Mouse (Mus musculus): ENCODE measurements around the gene Hapln2. TPM values are rescaled to one million over a fixed set of nuclear protein-coding genes. Genes with fewer than 3 reads are reported as not detected.

Hapln2 gene
- total RNA-seq, 2 experiments from 2014 or later, result not detected

DNA sequence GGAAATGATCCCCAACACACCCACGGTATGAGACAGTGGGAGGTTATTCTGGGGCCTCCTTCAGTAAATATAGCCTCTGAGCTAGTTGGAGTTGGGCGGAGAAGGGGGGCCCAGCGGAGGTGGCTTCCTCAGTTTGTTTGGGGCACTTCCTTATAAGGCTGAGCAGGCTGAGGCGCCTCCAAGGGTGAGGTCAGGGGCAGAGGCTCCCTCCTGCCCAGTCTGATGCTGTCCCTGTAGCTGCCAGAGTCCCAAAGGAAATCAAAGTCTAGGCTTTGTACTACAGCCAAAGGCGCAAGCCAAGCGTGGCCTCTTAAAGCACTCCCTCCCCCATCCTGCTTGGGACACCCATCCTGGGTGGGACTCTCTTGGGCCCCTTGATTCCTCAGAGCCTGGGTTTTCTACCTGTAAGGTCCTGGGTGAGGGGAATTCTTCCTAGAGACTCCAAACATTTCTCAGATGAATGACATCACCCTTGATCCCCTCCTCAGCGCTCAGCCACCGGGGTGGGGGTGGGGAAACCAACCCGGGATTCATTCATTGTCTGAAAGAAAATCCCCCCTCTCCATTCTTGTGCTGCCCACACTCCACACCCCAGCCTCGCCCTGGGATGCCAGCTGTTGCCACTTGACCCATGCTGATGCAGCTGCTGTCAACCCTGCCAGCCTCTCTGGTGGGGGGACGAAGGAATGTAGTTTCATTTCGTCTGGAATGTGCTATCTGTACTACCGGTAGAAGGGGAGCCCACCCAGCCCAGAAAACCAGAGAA, 44.4 kb downstream of the Hapln2 start:
- peak in 1 of 2 experiments; percentile 58 for DNase-seq
- intact Hi-C loops (cut with DNase I), result loop anchor here (1.0 to 5.0 kb wide), 2 partner anchors 13 to 154 kb away; no protein-coding TSS in a partner anchor

GRCm38 (mm10) chr3:87981894-87982835, 45.2 kb downstream of the Hapln2 start:
- intact Hi-C loops (cut with DNase I), result loop anchor here (1.0 to 5.0 kb wide), 2 partner anchors 12 to 155 kb away; no protein-coding TSS in a partner anchor

DNA sequence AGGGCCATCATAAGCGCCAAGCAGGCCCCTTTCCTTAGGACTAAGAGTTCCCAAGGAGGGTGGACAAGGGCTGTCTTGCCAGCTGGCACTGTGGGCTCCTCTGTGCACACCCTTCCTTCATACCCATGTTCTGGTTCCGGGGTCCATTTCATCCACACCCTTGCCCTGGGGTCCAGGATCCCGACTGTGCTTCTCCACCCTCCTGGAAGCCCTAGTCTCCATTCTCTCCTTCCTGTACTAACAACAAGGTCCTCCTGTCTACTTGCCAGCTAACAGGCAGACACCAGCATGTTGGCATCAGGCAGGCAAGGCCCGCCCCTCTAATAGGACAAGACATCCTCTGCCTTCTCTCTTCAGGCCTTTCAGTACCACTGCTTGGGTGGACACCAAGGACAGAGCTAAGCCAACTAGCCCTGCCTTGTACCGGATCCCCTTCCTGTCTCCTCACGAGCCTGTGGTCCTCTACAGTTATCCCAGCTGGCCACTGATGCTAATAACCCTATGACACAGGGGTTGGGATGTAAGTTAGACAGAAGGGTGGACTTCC, 46.1 kb downstream of the Hapln2 start:
- no peak for DNase-seq
- intact Hi-C loops (cut with DNase I), result loop anchor here (5.0 kb wide), 1 partner anchor 156 kb away; no protein-coding TSS in a partner anchor

More at GRCm38 (mm10) chr3:87981894-87982835, 45.2 kb downstream of the Hapln2 start:
- peak; percentile 65 to 69 for DNase-seq

GRCm38 (mm10) chr3:87980728-87981127, 46.7 kb downstream of the Hapln2 start:
- intact Hi-C loops (cut with DNase I), result loop anchor here (5.0 kb wide), 1 partner anchor 157 kb away; no protein-coding TSS in a partner anchor

DNA sequence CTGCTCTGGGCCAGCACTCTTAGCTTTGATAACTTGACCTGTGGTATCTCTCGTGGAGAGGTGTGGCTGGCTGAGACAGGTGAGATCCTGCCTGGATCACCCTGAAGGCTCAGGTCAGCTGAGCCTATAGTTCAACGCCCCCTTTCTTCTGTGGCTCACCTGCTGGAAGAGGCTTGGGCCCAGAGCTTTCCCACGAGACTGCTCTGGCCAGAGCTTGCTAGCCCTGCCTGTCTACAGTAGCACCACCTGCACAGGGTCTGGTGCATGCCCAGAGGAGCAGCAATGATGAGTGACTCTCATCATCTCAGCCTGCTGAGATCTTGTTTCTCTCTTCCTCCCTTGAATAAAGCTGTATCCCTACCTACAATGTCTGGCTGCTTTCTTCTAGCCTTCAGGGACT, 47.3 kb downstream of the Hapln2 start:
- DNase-seq, result no peak
- intact Hi-C loops (cut with DNase I), result loop anchor here (5.0 kb wide), 1 partner anchor 157 kb away; no protein-coding TSS in a partner anchor

More at GRCm38 (mm10) chr3:87980728-87981127, 46.7 kb downstream of the Hapln2 start:
- no peak for DNase-seq

DNA sequence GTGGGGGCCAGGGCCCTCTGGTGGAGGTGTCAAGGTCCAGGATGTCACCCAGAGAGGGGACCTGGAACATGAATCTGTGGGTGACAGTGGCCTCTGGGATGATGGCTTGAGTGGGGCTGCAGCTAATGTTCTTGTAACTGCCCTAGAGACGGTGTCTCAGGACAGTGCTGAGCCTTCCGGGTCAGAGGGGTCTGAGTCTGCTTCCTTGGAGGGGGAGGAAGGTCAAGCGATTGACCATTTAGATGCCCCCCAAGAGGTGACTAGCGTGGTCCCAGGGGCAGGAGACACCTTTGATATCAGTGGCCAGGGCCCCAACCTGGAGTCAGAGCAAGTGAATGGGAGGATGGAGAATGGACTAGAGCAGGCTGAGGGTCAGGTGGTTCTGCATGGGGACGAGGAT, 47.9 kb downstream of the Hapln2 start:
- intact Hi-C loops (cut with DNase I), result no loop called here
- no peak for DNase-seq

DNA sequence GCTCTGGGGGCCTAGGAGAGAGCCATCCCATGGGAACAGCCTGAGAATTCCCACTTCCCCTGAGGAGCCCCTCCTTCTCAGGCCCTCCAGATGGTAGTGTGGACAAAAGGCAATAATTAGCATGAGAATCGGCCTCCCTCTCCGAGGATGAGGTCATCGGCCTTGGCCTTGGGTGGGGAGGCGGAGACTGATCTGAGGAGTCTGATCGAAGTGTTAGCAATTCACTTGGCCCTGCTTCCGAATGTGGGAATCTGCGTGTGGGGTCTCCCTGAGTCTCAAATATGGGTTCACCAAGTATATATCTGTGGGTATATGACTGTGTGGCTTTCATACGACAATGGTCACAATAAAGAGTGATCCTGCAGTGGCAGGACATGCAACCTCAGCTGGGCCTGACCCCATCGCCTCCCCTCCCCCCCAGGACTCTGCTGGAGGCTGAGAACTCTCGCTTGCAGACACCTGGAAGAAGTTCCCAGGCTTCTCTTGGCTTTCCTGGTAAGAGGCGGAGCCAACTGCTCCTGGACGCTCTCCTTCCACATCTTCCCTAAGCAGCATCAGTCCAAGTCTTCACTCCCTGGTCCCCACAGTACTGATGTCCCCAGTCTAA, 52.9 kb downstream of the Hapln2 start:
- intact Hi-C loops (cut with DNase I), result no loop called here
- DNase-seq, result peak; percentile 42 to 49

GRCm38 (mm10) chr3:87973593-87974380, 53.6 kb downstream of the Hapln2 start:
- DNase-seq, result no peak
- intact Hi-C loops (cut with DNase I), result no loop called here

GRCm38 (mm10) chr3:87972776-87973175, 54.6 kb downstream of the Hapln2 start:
- intact Hi-C loops (cut with DNase I), result no loop called here
- DNase-seq, result no peak

GRCm38 (mm10) chr3:87972203-87972664, 55.1 kb downstream of the Hapln2 start:
- intact Hi-C loops (cut with DNase I), result no loop called here
- DNase-seq, result no peak

Other genes with a start within 250 kb of the Hapln2 start
- under 1 TPM; 0.16 to 0.19 TPM for gene Ntrk1, start 232.4 kb downstream of the Hapln2 start, total RNA-seq (2021)
- gene Insrr, start 230.6 kb downstream of the Hapln2 start, total RNA-seq (2021), result under 1 TPM in 1 of 2 experiments, not detected in 1; 0.08 TPM
- 10 to 100 TPM; 19.5 to 22.5 TPM for gene Pear1, start 203.3 kb downstream of the Hapln2 start, total RNA-seq (2021)
- gene Sh2d2a, start 180.8 kb downstream of the Hapln2 start, total RNA-seq (2021), result under 1 TPM in 1 of 2 experiments, not detected in 1; 0.08 TPM
- 10 to 100 TPM; 47.5 to 51.6 TPM for gene Prcc, start 142.0 kb downstream of the Hapln2 start, total RNA-seq (2021)
- 100 to 1,000 TPM; 106 to 115 TPM for gene Hdgf, start 121.3 kb downstream of the Hapln2 start, total RNA-seq (2021)
- gene Mrpl24, start 108.1 kb downstream of the Hapln2 start, total RNA-seq (2021), result 10 to 100 TPM; 69.5 to 75.1 TPM
- 10 to 100 TPM; 10.2 to 12.3 TPM for gene Isg20l2, start 97.3 kb downstream of the Hapln2 start, total RNA-seq (2021)
- gene Rrnad1, start 96.9 kb downstream of the Hapln2 start, total RNA-seq (2021), result 1 to 10 TPM; 4.8 to 5.2 TPM
- gene Crabp2, start 78.9 kb downstream of the Hapln2 start, total RNA-seq (2021), result not detected
- 10 to 100 TPM; 18.7 to 22.7 TPM for gene Nes, start 56.5 kb downstream of the Hapln2 start, total RNA-seq (2021)
- gene Bcan, start 27.4 kb downstream of the Hapln2 start, total RNA-seq (2021), result under 1 TPM in 1 of 2 experiments, not detected in 1; 0.19 TPM
- gene Gpatch4, start 15.5 kb upstream of the Hapln2 start, total RNA-seq (2021), result 10 to 100 TPM in 1 of 2 experiments, 1 to 10 TPM in 1; 8.2 to 10.3 TPM
- gene Naxe, start 30.9 kb upstream of the Hapln2 start, total RNA-seq (2021), result 10 to 100 TPM; 73.9 to 75.5 TPM
- gene Ttc24, start 50.7 kb upstream of the Hapln2 start, total RNA-seq (2021), result not detected
- under 1 TPM; 0.76 to 0.94 TPM for gene Iqgap3, start 54.4 kb upstream of the Hapln2 start, total RNA-seq (2021)
- 100 to 1,000 TPM; 123 to 138 TPM for gene Mef2d, start 114.8 kb upstream of the Hapln2 start, total RNA-seq (2021)
- gene Rhbg, start 227.1 kb upstream of the Hapln2 start, total RNA-seq (2021), result not detected